Mouse (Mus musculus): Measurements from ENCODE around the gene Fktn. TPM values are rescaled to one million over a fixed set of nuclear protein-coding genes. Genes with fewer than 3 reads are reported as not detected.
"Not testable (repeated sequence)": the region's sequence is repeated elsewhere in the genome, so short reads cannot be mapped to it uniquely, and the experiment has no call there.

Fktn gene
- polyA plus RNA-seq, 1 experiment from 2014 or later: 14.5 TPM

GRCm38 (mm10) chr4:53722506-53722905, 8.7 kb downstream of the Fktn start:
- no peaks in the 10 kb centered on the region for H3K27me3 ChIP-seq
- no peak overlapping the region for H3K27ac ChIP-seq
- 91% methylated on average over 4 of the region's 4 CpGs for WGBS
- H3K4me1 ChIP-seq (replicated peaks): no peaks in the 10 kb centered on the region
- no peak overlapping the region for H3K4me3 ChIP-seq (replicated peaks)
- ATAC-seq (ENCODE audit: insufficient number of reproducible peaks, insufficient read depth, low FRiP score, low TSS enrichment, low read depth): no peak
- no peak overlapping the region for H3K4me2 ChIP-seq
- no peak overlapping the region for H3K9ac ChIP-seq (replicated peaks)
- peaks cover 43% of the 10 kb centered on the region for H3K36me3 ChIP-seq
- no peaks in the 10 kb centered on the region for H3K9me3 ChIP-seq

GRCm38 (mm10) chr4:53726100-53726499, 12.3 kb downstream of the Fktn start:
- not testable (repeated sequence) for H3K9ac ChIP-seq (replicated peaks); ATAC-seq (ENCODE audit: insufficient number of reproducible peaks, insufficient read depth, low FRiP score, low TSS enrichment, low read depth); H3K27me3 ChIP-seq; H3K9me3 ChIP-seq; H3K4me3 ChIP-seq (replicated peaks); H3K4me2 ChIP-seq; H3K27ac ChIP-seq; H3K4me1 ChIP-seq (replicated peaks)
- WGBS: 97% methylated on average over 2 of the region's 2 CpGs
- peaks cover 64% of the 10 kb centered on the region for H3K36me3 ChIP-seq

GRCm38 (mm10) chr4:53728121-53728520, 14.3 kb downstream of the Fktn start:
- no peaks in the 10 kb centered on the region for H3K4me1 ChIP-seq (replicated peaks)
- no peak overlapping the region for H3K9ac ChIP-seq (replicated peaks)
- no peak overlapping the region for H3K4me3 ChIP-seq (replicated peaks)
- H3K27ac ChIP-seq: no peak overlapping the region
- H3K27me3 ChIP-seq: no peaks in the 10 kb centered on the region
- no peak overlapping the region for H3K4me2 ChIP-seq
- 90% methylated on average over 1 of the region's 1 CpGs for WGBS
- no peak for ATAC-seq (ENCODE audit: insufficient number of reproducible peaks, insufficient read depth, low FRiP score, low TSS enrichment, low read depth)
- H3K9me3 ChIP-seq: no peaks in the 10 kb centered on the region
- peaks cover 64% of the 10 kb centered on the region for H3K36me3 ChIP-seq

- no peaks in the 10 kb centered on the region for H3K9me3 ChIP-seq
- no peak overlapping the region for H3K9ac ChIP-seq (replicated peaks)
- no peak overlapping the region for H3K4me3 ChIP-seq (replicated peaks)
- H3K4me1 ChIP-seq (replicated peaks): no peaks in the 10 kb centered on the region
- H3K27me3 ChIP-seq: no peaks in the 10 kb centered on the region
- H3K36me3 ChIP-seq: peaks cover 63% of the 10 kb centered on the region
- no peak overlapping the region for H3K4me2 ChIP-seq
- H3K27ac ChIP-seq: no peak overlapping the region
- ATAC-seq (ENCODE audit: insufficient number of reproducible peaks, insufficient read depth, low FRiP score, low TSS enrichment, low read depth): no peak
- WGBS: 51% methylated on average over 6 of the region's 6 CpGs
Measured at GRCm38 (mm10) chr4:53738956-53739616, 25.3 kb downstream of the Fktn start.

- no peak for ATAC-seq (ENCODE audit: insufficient number of reproducible peaks, insufficient read depth, low FRiP score, low TSS enrichment, low read depth)
- Histone ChIP-seq H3K4me3 (replicated peaks) (no peak overlapping the region), H3K36me3 (peaks cover 39% of the 10 kb centered on the region), H3K9me3 (no peaks in the 10 kb centered on the region), H3K4me2 (no peak overlapping the region), H3K4me1 (replicated peaks) (no peaks in the 10 kb centered on the region), H3K27me3 (no peaks in the 10 kb centered on the region), H3K9ac (replicated peaks) (no peak overlapping the region), H3K27ac (no peak overlapping the region)
Measured at GRCm38 (mm10) chr4:53749831-53750230, 36.0 kb downstream of the Fktn start.

GRCm38 (mm10) chr4:53750391-53751120, 36.8 kb downstream of the Fktn start:
- WGBS: 79% methylated on average over 16 of the region's 16 CpGs
- no peak for ATAC-seq (ENCODE audit: insufficient number of reproducible peaks, insufficient read depth, low FRiP score, low TSS enrichment, low read depth)
- no peaks in the 10 kb centered on the region for H3K4me1 ChIP-seq (replicated peaks)
- no peak overlapping the region for H3K9ac ChIP-seq (replicated peaks)
- no peaks in the 10 kb centered on the region for H3K9me3 ChIP-seq
- H3K4me3 ChIP-seq (replicated peaks): no peak overlapping the region
- H3K27ac ChIP-seq: no peak overlapping the region
- no peak overlapping the region for H3K4me2 ChIP-seq
- no peaks in the 10 kb centered on the region for H3K27me3 ChIP-seq
- peaks cover 41% of the 10 kb centered on the region for H3K36me3 ChIP-seq

- Histone ChIP-seq H3K27ac (no peak overlapping the region), H3K4me2 (no peak overlapping the region), H3K36me3 (peaks cover 40% of the 10 kb centered on the region), H3K4me1 (replicated peaks) (no peaks in the 10 kb centered on the region), H3K9me3 (no peaks in the 10 kb centered on the region), H3K27me3 (no peaks in the 10 kb centered on the region), H3K4me3 (replicated peaks) (no peak overlapping the region), H3K9ac (replicated peaks) (no peak overlapping the region)
- no peak for ATAC-seq (ENCODE audit: insufficient number of reproducible peaks, insufficient read depth, low FRiP score, low TSS enrichment, low read depth)
Measured at GRCm38 (mm10) chr4:53757030-53757429, 43.2 kb downstream of the Fktn start.

GRCm38 (mm10) chr4:53758764-53759163, 45.0 kb downstream of the Fktn start:
- Histone ChIP-seq H3K4me2 (no peak overlapping the region), H3K9ac (replicated peaks) (no peak overlapping the region), H3K36me3 (peaks cover 54% of the 10 kb centered on the region), H3K27ac (no peak overlapping the region), H3K27me3 (no peaks in the 10 kb centered on the region), H3K4me1 (replicated peaks) (no peaks in the 10 kb centered on the region), H3K9me3 (no peaks in the 10 kb centered on the region), H3K4me3 (replicated peaks) (no peak overlapping the region)
- 82% methylated on average over 4 of the region's 4 CpGs for WGBS
- no peak for ATAC-seq (ENCODE audit: insufficient number of reproducible peaks, insufficient read depth, low FRiP score, low TSS enrichment, low read depth)

- H3K27ac ChIP-seq: no peak overlapping the region
- peaks cover 54% of the 10 kb centered on the region for H3K36me3 ChIP-seq
- ATAC-seq (ENCODE audit: insufficient number of reproducible peaks, insufficient read depth, low FRiP score, low TSS enrichment, low read depth): no peak
- H3K9me3 ChIP-seq: no peaks in the 10 kb centered on the region
- H3K4me1 ChIP-seq (replicated peaks): no peaks in the 10 kb centered on the region
- 93% methylated on average over 3 of the region's 3 CpGs for WGBS
- H3K4me3 ChIP-seq (replicated peaks): no peak overlapping the region
- H3K27me3 ChIP-seq: no peaks in the 10 kb centered on the region
- no peak overlapping the region for H3K9ac ChIP-seq (replicated peaks)
- H3K4me2 ChIP-seq: no peak overlapping the region
Measured at GRCm38 (mm10) chr4:53759678-53760077, 45.9 kb downstream of the Fktn start.

GRCm38 (mm10) chr4:53762501-53762900, 48.7 kb downstream of the Fktn start:
- Histone ChIP-seq H3K4me1 (replicated peaks) (no peaks in the 10 kb centered on the region), H3K4me2 (no peak overlapping the region)

GRCm38 (mm10) chr4:53770958-53771735, 57.3 kb downstream of the Fktn start:
- Histone ChIP-seq H3K27me3 (peaks cover 8% of the 10 kb centered on the region), H3K4me1 (replicated peaks) (peaks cover 8% of the 10 kb centered on the region), H3K27ac (no peak overlapping the region), H3K36me3 (no peaks in the 10 kb centered on the region), H3K9ac (replicated peaks) (no peak overlapping the region), H3K4me2 (no peak overlapping the region), H3K9me3 (no peaks in the 10 kb centered on the region), H3K4me3 (replicated peaks) (no peak overlapping the region)
- no peak for ATAC-seq (ENCODE audit: insufficient number of reproducible peaks, insufficient read depth, low FRiP score, low TSS enrichment, low read depth)
- WGBS: 40% methylated on average over 6 of the region's 6 CpGs

More at GRCm38 (mm10) chr4:53762501-53762900, 48.7 kb downstream of the Fktn start:
- Histone ChIP-seq H3K36me3 (peaks cover 55% of the 10 kb centered on the region), H3K27ac (no peak overlapping the region), H3K4me3 (replicated peaks) (no peak overlapping the region), H3K9ac (replicated peaks) (no peak overlapping the region), H3K9me3 (no peaks in the 10 kb centered on the region), H3K27me3 (no peaks in the 10 kb centered on the region)
- 73% methylated on average over 3 of the region's 3 CpGs for WGBS
- ATAC-seq (ENCODE audit: insufficient number of reproducible peaks, insufficient read depth, low FRiP score, low TSS enrichment, low read depth): no peak
